Mouse (Mus musculus) bone marrow, adult 2 months (tissue): ENCODE data around the gene Gm11127. TPM values are rescaled to one million over a fixed set of nuclear protein-coding genes. Genes with fewer than 3 reads are reported as not detected.
"Not testable (repeated sequence)": the region's sequence is repeated elsewhere in the genome, so short reads cannot be mapped to it uniquely, and the experiment has no call there.

ENCODE experiments used
- H3K27ac ChIP-seq: fragments of 200-500 bp; 2 replicates; pipeline ENCODE4 v1.5.1; 2012; ENCODE audit warnings: low read depth, mild to moderate bottlenecking, control low read depth, inconsistent platforms, low read length; ENCODE audit not compliant: control insufficient read depth, poor library complexity, insufficient read depth
- H3K4me1 ChIP-seq: fragments of 200-500 bp; 2 replicates; pipeline ENCODE4 v1.6.1; 2011; ENCODE audit warnings: low read length; ENCODE audit not compliant: control insufficient read depth, insufficient read depth
- H3K4me3 ChIP-seq: fragments of 200-500 bp; replicated peaks from 2 replicates; pipeline ENCODE3; 2011; ENCODE audit warnings: mild to moderate bottlenecking, low read depth, low read length, control low read depth; ENCODE audit not compliant: control insufficient read depth
- CTCF ChIP-seq: fragments of 200-500 bp; IDR thresholded peaks from 2 replicates; pipeline ENCODE4 v1.5.1; 2011; ENCODE audit warnings: low read length, control low read depth; ENCODE audit not compliant: control insufficient read depth, insufficient read depth
- POLR2A ChIP-seq: fragments of 200-500 bp; IDR thresholded peaks from 2 replicates; pipeline ENCODE4 v1.6.1; 2011; ENCODE audit warnings: low read depth, mild to moderate bottlenecking, control low read depth, low read length, borderline replicate concordance; ENCODE audit not compliant: control insufficient read depth
- WGBS: fragments of 180-500 bp; shearing (Covaris S2); methylation state at CpG from one replicate; pipeline ENCODE4 v1.1.7; 2018; 5-methylcytosine and 5-hydroxymethylcytosine counted together
- polyA plus RNA-seq: library from polyadenylated mRNA; stranded (reverse); fragments of >200 nt; gene quantifications from 2 replicates; pipeline ENCODE4 v1.2.4, GENCODE M21; 2011; ENCODE audit warnings: low replicate concordance; ENCODE audit not compliant: missing spikeins, insufficient read depth, insufficient read length

The Gm11127 gene
- polyA plus RNA-seq, 1 experiment, result not detected

DNA sequence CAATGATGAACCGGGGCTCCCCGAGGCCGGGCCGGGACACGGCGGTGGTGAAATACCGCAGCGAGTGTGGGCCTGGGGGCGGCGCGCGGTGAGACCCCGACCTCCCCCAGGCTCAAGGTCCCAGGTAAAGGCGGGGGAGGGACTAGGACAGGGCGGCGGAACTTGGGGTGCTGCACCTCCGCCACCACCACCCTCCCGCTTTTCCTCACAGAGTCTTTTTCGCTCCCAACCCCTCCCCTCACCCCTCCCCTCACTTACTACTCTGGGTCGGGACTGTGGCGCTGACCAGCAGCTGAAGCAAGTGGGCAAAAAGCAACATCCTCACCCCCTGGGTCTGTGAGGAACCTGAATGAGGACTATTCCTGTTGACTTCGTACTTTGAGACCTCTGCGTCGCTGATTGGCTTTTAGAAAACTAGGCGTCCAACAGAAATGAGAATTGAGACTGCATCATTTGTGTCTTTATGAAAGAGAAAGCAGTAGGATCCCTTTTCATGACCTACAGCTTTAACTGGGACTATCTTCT is 25.8 kb downstream of the Gm11127 start, which contains the start of gene H2-T23:
Gene H2-T23 (minus strand): TSS at position 505 of the 525 bp plus-strand sequence.
- Histone ChIP-seq H3K27ac (peak within 1 kb of the TSS; percentile 91), H3K4me3 (peak within 1 kb of the TSS; percentile 88)
- peak; percentile 52 for TF ChIP-seq POLR2A
- not testable (repeated sequence) for H3K4me1 ChIP-seq
- 4% methylated on average over 25 of the region's 25 CpGs for WGBS

- Histone ChIP-seq H3K27ac (peak overlapping the region; percentile 91), H3K4me3 (peak overlapping the region; percentile 88)
- peak; percentile 41; the same call in 1 of the 2 replicates for TF ChIP-seq CTCF
- H3K4me1 ChIP-seq, result not testable (repeated sequence)
- 1% methylated on average over 40 of the region's 40 CpGs for WGBS
These were observed 26.4 kb downstream of the Gm11127 start for GRCm38 (mm10) chr17:36031583-36032331.

- H3K4me1 ChIP-seq, result not testable (repeated sequence)
- WGBS, result 66% methylated on average over 8 of the region's 8 CpGs
- Histone ChIP-seq H3K4me3 (peak overlapping the region; percentile 88), H3K27ac (peak overlapping the region; percentile 91)
These were observed 27.2 kb downstream of the Gm11127 start for GRCm38 (mm10) chr17:36030703-36031582.

DNA sequence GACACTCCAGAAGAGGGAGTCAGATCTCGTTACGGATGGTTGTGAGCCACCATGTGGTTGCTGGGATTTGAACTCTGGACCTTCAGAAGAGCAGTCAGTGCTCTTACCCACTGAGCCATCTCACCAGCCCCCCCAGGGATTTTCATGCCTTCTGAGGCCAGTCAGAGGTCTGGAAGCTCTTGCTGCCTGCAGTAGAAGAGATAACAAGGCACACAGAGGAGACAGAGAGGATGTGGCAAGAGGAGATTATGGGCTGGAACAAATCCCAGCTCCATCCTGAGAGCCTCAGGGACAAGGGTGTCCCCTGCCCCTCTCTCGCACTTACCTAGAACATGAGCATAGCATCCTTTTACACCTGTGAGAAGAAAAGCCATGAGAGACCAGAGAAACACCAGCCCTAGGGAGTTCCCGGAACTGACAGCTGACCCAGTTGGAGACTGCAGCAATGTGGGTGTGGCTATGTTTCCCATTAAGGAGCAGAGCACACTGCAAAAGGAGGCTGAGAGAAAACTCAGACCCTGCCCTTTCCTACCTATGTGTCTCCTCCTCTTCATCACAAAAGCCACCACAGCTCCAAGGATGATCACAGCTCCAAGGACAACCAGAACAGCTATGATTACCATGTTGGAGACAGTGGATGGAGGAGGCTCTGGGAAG is 28.0 kb downstream of the Gm11127 start:
- not testable (repeated sequence) for H3K27ac ChIP-seq, H3K4me3 ChIP-seq, H3K4me1 ChIP-seq
- 67% methylated on average over 4 of the region's 4 CpGs for WGBS

DNA sequence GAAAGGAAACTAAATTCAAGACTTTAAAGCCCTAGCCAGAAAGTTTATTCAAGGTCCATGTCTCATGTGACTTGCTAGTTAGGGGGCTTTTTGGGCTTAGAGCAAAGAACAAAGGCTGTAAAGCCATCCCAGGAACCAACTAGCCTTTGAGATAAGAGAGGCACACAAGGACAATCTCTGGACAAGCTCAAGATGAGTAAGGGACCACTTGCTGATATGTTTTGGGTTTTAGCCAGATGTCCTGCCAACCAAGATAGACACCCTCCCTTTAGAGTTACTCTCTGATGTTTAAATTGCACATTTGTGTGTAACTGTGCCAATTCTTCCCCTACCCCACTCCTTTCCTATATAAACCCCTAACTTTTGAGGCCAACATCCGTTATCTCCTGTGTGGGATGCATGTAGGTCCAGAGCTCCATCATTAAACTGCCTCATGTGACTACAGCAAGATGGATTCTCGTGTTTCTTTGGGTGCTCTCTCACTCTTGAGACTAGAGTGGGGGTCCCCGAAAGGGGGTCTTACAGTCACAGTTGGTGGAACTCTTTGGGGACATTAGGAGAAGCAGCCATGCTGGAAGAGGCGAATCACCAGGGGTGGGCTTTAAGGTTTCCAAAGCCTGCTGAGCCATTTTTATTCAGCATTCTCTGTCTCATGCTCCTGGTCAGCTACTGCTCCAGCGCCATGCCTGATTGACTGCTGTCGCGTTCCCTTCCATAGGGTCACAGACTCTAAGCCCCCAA is 29.1 kb downstream of the Gm11127 start:
- no peak overlapping the region for H3K4me3 ChIP-seq
- TF ChIP-seq CTCF (no peak), POLR2A (no peak)
- H3K4me1 ChIP-seq, result peaks cover 4% of the 10 kb centered on the region
- no peak overlapping the region for H3K27ac ChIP-seq
- WGBS, result 85% methylated on average over 7 of the region's 7 CpGs

DNA sequence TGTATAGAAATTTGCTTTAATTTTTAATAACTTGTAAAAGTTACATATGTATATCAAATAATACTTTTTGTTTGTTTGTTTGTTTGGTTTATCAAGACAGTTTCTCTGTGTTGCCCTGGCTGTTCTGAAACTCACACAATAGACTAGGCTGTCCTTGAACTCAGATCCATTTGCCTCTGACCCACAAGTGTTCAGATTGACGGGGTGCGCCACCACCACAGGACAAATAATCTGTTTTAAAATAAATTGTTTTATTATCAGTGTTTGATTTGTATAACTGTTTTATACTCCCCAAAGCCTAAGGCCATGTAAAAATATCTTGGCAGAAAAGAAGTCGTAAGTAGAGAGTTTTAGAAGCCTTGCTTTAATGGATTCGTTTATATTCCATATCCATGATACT is 30.5 kb downstream of the Gm11127 start:
- 93% methylated on average over 4 of the region's 4 CpGs for WGBS
- Histone ChIP-seq H3K4me1 (peaks cover 9% of the 10 kb centered on the region), H3K27ac (no peak overlapping the region), H3K4me3 (no peak overlapping the region)
- TF ChIP-seq CTCF (no peak), POLR2A (no peak)

- Histone ChIP-seq H3K4me3 (no peak overlapping the region), H3K4me1 (peaks cover 15% of the 10 kb centered on the region), H3K27ac (no peak overlapping the region)
- WGBS, result 78% methylated on average over 4 of the region's 4 CpGs
- TF ChIP-seq CTCF (no peak), POLR2A (no peak)
These were observed 32.3 kb downstream of the Gm11127 start for GRCm38 (mm10) chr17:36025901-36026300.

- H3K27ac ChIP-seq, result no peak overlapping the region
- TF ChIP-seq POLR2A, result no peak
- TF ChIP-seq CTCF, result no peak
- H3K4me1 ChIP-seq, result peaks cover 13% of the 10 kb centered on the region
- 61% methylated on average over 5 of the region's 5 CpGs for WGBS
- H3K4me3 ChIP-seq, result no peak overlapping the region
These were observed 33.0 kb downstream of the Gm11127 start for GRCm38 (mm10) chr17:36025197-36025596.
